Mouse (Mus musculus) neural tube, embryonic 11.5 days (tissue): Measurements from ENCODE around the gene Notum. TPM values are rescaled to one million over a fixed set of nuclear protein-coding genes. Genes with fewer than 3 reads are reported as not detected.
"Not testable (repeated sequence)": the region's sequence is repeated elsewhere in the genome, so short reads cannot be mapped to it uniquely, and the experiment has no call there.

Experiments used
- ATAC-seq: fragments of 200-750 bp; cut with Nextera tagmentation; 2 replicates; pipeline ENCODE4 v1.8.0; 2017; ENCODE audit warnings: moderate number of reproducible peaks, mild to moderate bottlenecking, moderate TSS enrichment, moderate library complexity; ENCODE audit not compliant: insufficient read depth, low FRiP score, low TSS enrichment
- DNase-seq: peaks from one replicate; pipeline ENCODE4 v3.0.0-alpha.2; 2015; ENCODE audit warnings: low spot score
- H3K27ac ChIP-seq: fragments of 300-500 bp; sonication (generic); 2 replicates; pipeline ENCODE4 v1.5.1; 2014; ENCODE audit warnings: low read depth, mild to moderate bottlenecking, low read length
- H3K27me3 ChIP-seq: fragments of 300-500 bp; sonication (generic); 2 replicates; pipeline ENCODE4 v1.6.1; 2014; ENCODE audit warnings: mild to moderate bottlenecking, low read length, mixed read lengths; ENCODE audit not compliant: control insufficient read depth, insufficient read depth
- H3K36me3 ChIP-seq: fragments of 300-500 bp; sonication (generic); 2 replicates; pipeline ENCODE4 v1.6.1; 2014; ENCODE audit warnings: mild to moderate bottlenecking, low read length, moderate library complexity, mixed read lengths; ENCODE audit not compliant: control insufficient read depth, insufficient read depth
- H3K4me1 ChIP-seq: fragments of 300-500 bp; sonication (generic); 2 replicates; pipeline ENCODE4 v1.6.1; 2014; ENCODE audit warnings: low read length, mixed read lengths; ENCODE audit not compliant: control insufficient read depth, insufficient read depth
- H3K4me2 ChIP-seq: fragments of 300-500 bp; sonication (generic); 2 replicates; pipeline ENCODE4 v1.6.1; 2014; ENCODE audit warnings: low read depth, mild to moderate bottlenecking, moderate library complexity
- H3K4me3 ChIP-seq: fragments of 300-500 bp; sonication (generic); 2 replicates; pipeline ENCODE4 v1.5.1; 2014; ENCODE audit warnings: low read depth, low read length
- H3K9ac ChIP-seq: fragments of 300-500 bp; sonication (generic); 2 replicates; pipeline ENCODE4 v1.6.1; 2014; ENCODE audit warnings: mild to moderate bottlenecking, low read length
- H3K9me3 ChIP-seq: fragments of 300-500 bp; sonication (generic); 2 replicates; pipeline ENCODE4 v1.6.1; 2016; ENCODE audit warnings: low read length; ENCODE audit not compliant: control insufficient read depth
- WGBS: fragments of 180-500 bp; shearing (Covaris S2); extraction: QIAGEN DNeasy Blood & Tissue Kit; methylation state at CpG from one replicate; pipeline ENCODE4 v1.1.7; 2014; 5-methylcytosine and 5-hydroxymethylcytosine counted together
- polyA plus RNA-seq: library from polyadenylated mRNA; unstranded; fragments of >200 nt; fragmentation: Nextera tagmentation; extraction: Ambion mirVana; gene quantifications from 2 replicates; pipeline ENCODE4 v1.2.1, GENCODE M21; 2014

Gene Notum
- polyA plus RNA-seq, 1 experiment from 2014 or later, result 2.6 TPM

- Histone ChIP-seq H3K27ac (no peak overlapping the region), H3K4me2 (no peak overlapping the region), H3K36me3 (peaks cover 19% of the 10 kb centered on the region), H3K4me1 (0 out of 2 replicates have a peak, but pooled peaks cover 3% of the 10 kb centered on the region), H3K9me3 (no peaks in the 10 kb centered on the region), H3K27me3 (no peaks in the 10 kb centered on the region), H3K4me3 (no peak overlapping the region), H3K9ac (no peak overlapping the region)
- DNase-seq, result no peak
- 91% methylated on average over 2 of the region's 2 CpGs for WGBS
- ATAC-seq, result no peak
Observed at GRCm38 (mm10) chr11:120684086-120684485, 23.1 kb upstream of the Notum start.

DNA sequence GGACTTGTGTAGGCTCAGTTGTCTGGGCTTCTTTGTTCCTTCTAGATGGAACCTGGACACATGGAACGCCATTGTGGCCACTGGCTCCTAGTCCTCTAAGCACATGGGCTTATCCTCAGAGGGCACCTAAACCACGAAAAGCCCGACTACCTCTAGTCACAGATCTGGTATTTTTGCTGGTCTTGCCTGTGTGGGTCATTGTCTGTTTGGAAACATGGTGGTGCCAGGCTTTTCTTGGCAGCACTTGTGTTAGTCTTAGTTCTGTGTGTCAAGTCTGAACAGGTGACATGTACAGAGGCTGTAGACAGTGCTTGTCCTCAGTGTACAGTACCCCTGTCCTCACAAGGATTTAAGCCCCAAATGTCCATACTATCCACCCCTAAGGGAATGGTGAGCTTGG lies 22.6 kb upstream of the Notum start:
- H3K27me3 ChIP-seq, result no peaks in the 10 kb centered on the region
- no peak overlapping the region for H3K4me2 ChIP-seq
- H3K9ac ChIP-seq, result no peak overlapping the region
- ATAC-seq, result no peak
- 0 out of 2 replicates have a peak, but pooled peaks cover 3% of the 10 kb centered on the region for H3K4me1 ChIP-seq
- H3K27ac ChIP-seq, result no peak overlapping the region
- no peaks in the 10 kb centered on the region for H3K9me3 ChIP-seq
- H3K36me3 ChIP-seq, result peaks cover 18% of the 10 kb centered on the region
- WGBS, result 91% methylated on average over 3 of the region's 3 CpGs
- no peak for DNase-seq
- H3K4me3 ChIP-seq, result no peak overlapping the region

DNA sequence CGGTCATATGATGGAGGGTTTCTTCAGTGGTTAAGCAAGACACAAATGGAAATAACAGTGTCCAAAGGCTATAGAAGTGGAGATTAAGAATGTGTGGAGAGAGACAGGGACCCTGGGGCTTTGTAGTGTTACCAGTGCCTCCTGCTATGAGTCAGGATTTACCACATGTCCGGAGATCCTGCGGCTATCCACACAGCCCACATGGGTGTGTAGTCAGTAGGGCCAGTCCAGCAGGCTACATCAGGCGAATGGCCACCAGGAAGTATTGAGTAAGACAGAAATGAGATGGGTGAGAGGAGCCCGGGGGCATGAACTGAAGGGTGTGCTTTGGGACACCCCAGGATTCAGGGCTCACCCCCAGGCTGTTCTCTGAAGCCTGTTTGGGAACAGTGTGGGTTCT lies 21.7 kb upstream of the Notum start:
- Histone ChIP-seq H3K4me2 (no peak overlapping the region), H3K9me3 (no peaks in the 10 kb centered on the region), H3K4me1 (0 out of 2 replicates have a peak, but pooled peaks cover 3% of the 10 kb centered on the region), H3K36me3 (peaks cover 20% of the 10 kb centered on the region), H3K27ac (no peak overlapping the region), H3K4me3 (no peak overlapping the region), H3K27me3 (no peaks in the 10 kb centered on the region), H3K9ac (no peak overlapping the region)
- 90% methylated on average over 5 of the region's 5 CpGs for WGBS
- no peak for DNase-seq
- no peak for ATAC-seq

DNA sequence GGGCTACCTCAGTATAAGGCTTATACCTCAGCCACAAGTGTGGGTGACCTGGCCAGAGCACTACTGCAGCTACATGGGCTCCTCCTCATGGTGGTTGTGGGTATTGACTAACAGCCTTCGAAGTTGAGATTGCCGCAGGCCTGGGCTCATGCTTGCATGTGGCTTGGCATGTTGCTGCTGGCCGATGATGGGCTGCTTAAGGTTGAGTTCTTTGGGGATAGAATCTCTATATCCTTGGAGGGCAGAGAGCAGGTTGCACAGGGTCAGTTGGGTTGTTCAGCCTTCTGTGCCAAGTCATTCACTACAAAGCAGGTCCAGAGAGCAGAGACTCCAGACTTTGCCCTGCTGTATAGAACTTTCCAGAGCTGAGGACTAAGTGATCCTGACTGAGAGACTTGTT lies 18.9 kb upstream of the Notum start:
- Histone ChIP-seq H3K27me3 (no peaks in the 10 kb centered on the region), H3K4me3 (no peak overlapping the region), H3K9ac (no peak overlapping the region), H3K36me3 (peaks cover 11% of the 10 kb centered on the region), H3K4me1 (no peaks in the 10 kb centered on the region), H3K9me3 (no peaks in the 10 kb centered on the region), H3K27ac (no peak overlapping the region), H3K4me2 (no peak overlapping the region)
- WGBS, result 85% methylated on average over 3 of the region's 3 CpGs
- no peak for ATAC-seq
- no peak for DNase-seq

DNA sequence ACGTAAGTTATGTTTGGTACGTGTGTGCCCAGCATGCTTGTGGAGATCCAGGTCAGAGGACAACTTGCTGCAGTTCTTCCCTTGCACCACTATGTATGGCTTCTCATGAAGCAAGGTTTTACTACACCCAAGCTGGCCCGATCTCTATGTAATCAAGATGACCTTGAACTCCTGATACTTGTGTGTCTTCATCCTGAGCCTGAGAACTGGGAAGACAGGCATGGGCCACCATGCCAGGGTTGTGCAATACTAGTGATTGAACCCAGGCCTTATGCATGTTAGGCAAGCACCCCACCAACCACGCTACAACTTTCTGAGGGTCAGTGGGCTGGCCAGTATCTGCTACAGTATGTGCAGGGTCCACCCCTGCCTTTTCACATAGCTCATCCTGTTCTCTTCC lies 16.0 kb upstream of the Notum start:
- ATAC-seq, result no peak

GRCm38 (mm10) chr11:120675875-120676274 lies 14.9 kb upstream of the Notum start:
- not testable (repeated sequence) for H3K9me3 ChIP-seq, DNase-seq, H3K4me3 ChIP-seq, H3K9ac ChIP-seq, ATAC-seq, H3K27ac ChIP-seq, H3K36me3 ChIP-seq, H3K27me3 ChIP-seq, H3K4me1 ChIP-seq, H3K4me2 ChIP-seq
- WGBS, result 87% methylated on average over 3 of the region's 5 CpGs

More for the DNA sequence above, 16.0 kb upstream of the Notum start:
- peaks cover 4% of the 10 kb centered on the region; the same call in 1 of the 2 replicates for H3K4me1 ChIP-seq
- H3K9me3 ChIP-seq, result no peaks in the 10 kb centered on the region
- no peak overlapping the region for H3K27ac ChIP-seq
- H3K4me3 ChIP-seq, result no peak overlapping the region
- WGBS, result 95% methylated on average over 4 of the region's 4 CpGs
- DNase-seq, result no peak
- no peaks in the 10 kb centered on the region for H3K27me3 ChIP-seq
- H3K4me2 ChIP-seq, result no peak overlapping the region
- no peak overlapping the region for H3K9ac ChIP-seq
- peaks cover 7% of the 10 kb centered on the region for H3K36me3 ChIP-seq

GRCm38 (mm10) chr11:120673594-120674122 lies 12.7 kb upstream of the Notum start:
- ATAC-seq, result peak; percentile 26; the same call in 1 of the 2 replicates
- peaks cover 4% of the 10 kb centered on the region; the same call in 1 of the 2 replicates for H3K4me1 ChIP-seq
- H3K4me2 ChIP-seq, result peak overlapping the region; percentile 94
- no peaks in the 10 kb centered on the region for H3K9me3 ChIP-seq
- H3K4me3 ChIP-seq, result peak overlapping the region; percentile 75
- peak overlapping the region; percentile 84 for H3K9ac ChIP-seq
- peak overlapping the region; percentile 67 for H3K27ac ChIP-seq
- H3K27me3 ChIP-seq, result no peaks in the 10 kb centered on the region
- no peak for DNase-seq
- 46% methylated on average over 12 of the region's 12 CpGs for WGBS
- peaks cover 3% of the 10 kb centered on the region; the same call in 1 of the 2 replicates for H3K36me3 ChIP-seq

- H3K4me2 ChIP-seq, result peak within 1 kb of the TSS; percentile 94
- H3K9ac ChIP-seq, result peak within 1 kb of the TSS; percentile 84
- WGBS, result 1% methylated on average over 72 of the region's 83 CpGs
- H3K4me3 ChIP-seq, result peak within 1 kb of the TSS; percentile 75
- DNase-seq (peak; percentile 97), ATAC-seq (peak; percentile 96)
- no peaks in the 10 kb centered on the region for H3K9me3 ChIP-seq
- peaks cover 4% of the 10 kb centered on the region; the same call in 1 of the 2 replicates for H3K4me1 ChIP-seq
- H3K27ac ChIP-seq, result peak within 1 kb of the TSS; percentile 67
- no peaks in the 10 kb centered on the region for H3K36me3 ChIP-seq
- H3K27me3 ChIP-seq, result no peaks in the 10 kb centered on the region
Observed at GRCm38 (mm10) chr11:120672687-120673593, 12.0 kb upstream of the Notum start, which contains the start of gene Aspscr1. TSS of gene Aspscr1 (plus strand) at chr11:120672973.
